Mouse (Mus musculus) heart, adult 2 months (tissue): ENCODE data around the gene Znrf3. TPM values are rescaled to one million over a fixed set of nuclear protein-coding genes. Genes with fewer than 3 reads are reported as not detected.

Source experiments
- DNase-seq, 2 experiments: peaks; one replicate each; pipeline ENCODE4 v3.0.0; 2021
- H3K27ac ChIP-seq: fragments of 200-600 bp; 2 replicates; pipeline ENCODE4 v1.8.1; 2022
- H3K27me3 ChIP-seq: fragments of 200-500 bp; 2 replicates; pipeline ENCODE4 v1.6.1; 2012; ENCODE audit warnings: mild to moderate bottlenecking, low read length, inconsistent platforms, mixed read lengths; ENCODE audit not compliant: control insufficient read depth, insufficient read depth
- H3K36me3 ChIP-seq: fragments of 200-500 bp; 2 replicates; pipeline ENCODE4 v1.6.1; 2012; ENCODE audit warnings: low read length, inconsistent platforms; ENCODE audit not compliant: control insufficient read depth, insufficient read depth
- H3K4me1 ChIP-seq: fragments of 200-500 bp; 2 replicates; pipeline ENCODE4 v1.6.1; 2011; ENCODE audit warnings: low read length; ENCODE audit not compliant: control insufficient read depth, insufficient read depth
- H3K4me3 ChIP-seq: fragments of 200-600 bp; 2 replicates; pipeline ENCODE4 v1.8.1; 2022
- H3K79me2 ChIP-seq: fragments of 200-500 bp; replicated peaks from 2 replicates; pipeline ENCODE4 v1.6.1; 2012; ENCODE audit warnings: mild to moderate bottlenecking, inconsistent platforms, low read length, moderate library complexity, mixed read lengths; ENCODE audit not compliant: control insufficient read depth, insufficient read depth
- H3K9ac ChIP-seq: fragments of 200-500 bp; 2 replicates; pipeline ENCODE4 v1.6.1; 2012; ENCODE audit warnings: low read depth, mild to moderate bottlenecking, control low read depth, inconsistent platforms, low read length, mixed read lengths
- CTCF ChIP-seq: fragments of 200-600 bp; IDR thresholded peaks from 2 replicates; pipeline ENCODE4 v1.8.1; 2022; ENCODE audit warnings: antibody characterized with exemption, mild to moderate bottlenecking, moderate library complexity
- EP300 ChIP-seq: fragments of 200-500 bp; IDR thresholded peaks from 2 replicates; pipeline ENCODE4 v1.6.1; 2011; ENCODE audit warnings: low read depth, low read length, control low read depth; ENCODE audit not compliant: insufficient read depth
- POLR2A ChIP-seq: fragments of 200-500 bp; IDR thresholded peaks from 2 replicates; pipeline ENCODE4 v1.6.1; 2011; ENCODE audit warnings: mild to moderate bottlenecking, low read depth, low read length, control low read depth; ENCODE audit not compliant: insufficient read depth
- WGBS: fragments of 180-500 bp; shearing (Covaris S2); methylation state at CpG from one replicate; pipeline ENCODE4 v1.1.7; 2018; 5-methylcytosine and 5-hydroxymethylcytosine counted together
- intact Hi-C: fragments of 180-260 bp; cut with DNase I; formaldehyde crosslinking; loops from one replicate; pipeline ENCODE4 v1.15.1; 2025
- polyA plus RNA-seq: library from polyadenylated mRNA; depleted of rRNA; stranded (reverse); fragments of >200 nt; gene quantifications from 2 replicates; pipeline ENCODE4 v1.2.3, GENCODE M21; 2012
- total RNA-seq, 2 experiments: library from RNA; stranded (reverse); gene quantifications; 2 replicates each; pipeline ENCODE4 v1.2.3; 2021

The Znrf3 gene
- total and polyA plus RNA-seq, 3 experiments = 2.9 to 7.3 (median 7.3) TPM

- no peak overlapping the region for H3K4me3 ChIP-seq
- H3K27ac ChIP-seq = no peak overlapping the region
- 0 out of 2 replicates have a peak, but pooled peaks cover 1% of the 10 kb centered on the region for H3K27me3 ChIP-seq
- TF ChIP-seq EP300 = no peak
- intact Hi-C loops = no loop called here
- DNase-seq = no peak
- peaks cover 2% of the 10 kb centered on the region; the same call in 1 of the 2 replicates for H3K4me1 ChIP-seq
- H3K79me2 ChIP-seq = peaks cover 3% of the 10 kb centered on the region
- H3K9ac ChIP-seq = no peak overlapping the region
- H3K36me3 ChIP-seq = peaks cover 4% of the 10 kb centered on the region; the same call in 1 of the 2 replicates
These were observed 7.7 kb downstream of the Znrf3 start for GRCm38 (mm10) chr11:5436988-5437387.

DNA sequence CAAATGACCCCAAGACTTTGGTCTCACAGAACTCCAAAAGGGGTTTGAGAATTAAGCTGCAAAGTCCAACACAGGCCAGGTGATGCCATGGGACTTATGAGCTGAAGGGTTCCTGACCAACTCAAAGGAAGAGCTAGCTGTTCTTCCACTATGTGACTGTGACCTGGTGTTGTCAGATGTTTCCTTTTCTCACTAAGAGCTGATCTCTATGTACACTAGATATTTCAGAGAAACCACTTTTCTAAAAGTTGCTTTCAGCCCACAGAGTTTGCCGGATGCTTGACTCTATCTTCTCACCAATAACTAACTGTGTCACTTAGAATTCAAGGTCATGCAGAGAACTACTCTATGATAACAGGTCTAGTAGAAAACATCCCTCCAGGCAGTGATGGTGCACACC is 9.2 kb downstream of the Znrf3 start:
- Histone ChIP-seq H3K79me2 (peaks cover 3% of the 10 kb centered on the region), H3K4me3 (no peak overlapping the region), H3K27ac (no peak overlapping the region), H3K9ac (no peak overlapping the region), H3K36me3 (peaks cover 8% of the 10 kb centered on the region; the same call in 1 of the 2 replicates), H3K4me1 (peaks cover 5% of the 10 kb centered on the region), H3K27me3 (0 out of 2 replicates have a peak, but pooled peaks cover 1% of the 10 kb centered on the region)
- DNase-seq = no peak
- TF ChIP-seq CTCF (no peak), POLR2A (no peak), EP300 (no peak)
- 84% methylated on average over 1 of the region's 1 CpGs for WGBS
- intact Hi-C loops = no loop called here

DNA sequence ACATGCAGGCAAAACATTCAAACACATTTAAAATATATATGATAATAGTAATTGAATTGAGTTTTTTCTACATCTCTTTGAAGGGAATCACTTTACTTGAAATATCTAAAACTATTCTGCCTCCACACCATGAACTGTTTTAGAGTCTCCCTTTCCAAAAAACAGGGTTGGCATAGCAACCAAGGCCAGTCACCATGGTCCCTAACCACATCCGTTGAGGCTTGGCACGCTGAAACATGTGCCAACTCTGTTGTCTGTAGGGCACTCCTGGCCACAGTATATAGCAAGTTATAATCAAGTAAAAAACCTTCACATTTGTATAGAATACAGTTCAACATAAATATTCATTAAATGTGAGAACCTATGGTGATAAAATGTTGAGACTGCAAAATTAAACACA is 12.3 kb downstream of the Znrf3 start:
- DNase-seq = no peak
- H3K27me3 ChIP-seq = 0 out of 2 replicates have a peak, but pooled peaks cover 1% of the 10 kb centered on the region
- peaks cover 3% of the 10 kb centered on the region for H3K4me1 ChIP-seq
- H3K9ac ChIP-seq = no peak overlapping the region
- H3K79me2 ChIP-seq = no peaks in the 10 kb centered on the region
- H3K36me3 ChIP-seq = peaks cover 8% of the 10 kb centered on the region
- intact Hi-C loops = no loop called here
- 75% methylated on average over 2 of the region's 2 CpGs for WGBS
- H3K4me3 ChIP-seq = no peak overlapping the region
- no peak for TF ChIP-seq POLR2A
- TF ChIP-seq CTCF = no peak
- no peak for TF ChIP-seq EP300
- no peak overlapping the region for H3K27ac ChIP-seq

DNA sequence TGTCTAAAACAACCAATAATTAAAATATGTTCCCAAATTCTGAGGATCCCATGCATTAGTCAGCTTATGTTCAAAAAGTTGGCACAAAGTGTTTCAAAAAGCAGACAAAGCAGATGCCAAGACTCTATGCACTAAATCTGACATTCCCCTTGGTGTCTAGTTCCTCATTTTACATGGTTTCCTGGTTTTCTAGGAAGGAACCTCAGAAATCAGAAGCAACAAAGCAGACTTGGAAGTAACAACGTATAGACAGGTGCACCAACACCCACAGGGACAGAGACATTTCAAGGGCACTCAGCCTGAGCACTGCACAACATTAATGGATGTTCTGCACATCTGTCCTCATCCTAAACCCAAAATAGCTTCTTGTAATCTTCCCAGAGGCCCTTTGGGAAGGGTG is 13.8 kb downstream of the Znrf3 start:
- intact Hi-C loops = no loop called here
- no peak for DNase-seq
- Histone ChIP-seq H3K27me3 (0 out of 2 replicates have a peak, but pooled peaks cover 1% of the 10 kb centered on the region), H3K4me1 (peaks cover 2% of the 10 kb centered on the region; the same call in 1 of the 2 replicates), H3K9ac (no peak overlapping the region), H3K79me2 (no peaks in the 10 kb centered on the region), H3K36me3 (peaks cover 4% of the 10 kb centered on the region), H3K27ac (no peak overlapping the region), H3K4me3 (no peak overlapping the region)
- no peak for TF ChIP-seq CTCF
- no peak for TF ChIP-seq EP300
- TF ChIP-seq POLR2A = no peak
- WGBS = 26% methylated on average over 1 of the region's 1 CpGs

DNA sequence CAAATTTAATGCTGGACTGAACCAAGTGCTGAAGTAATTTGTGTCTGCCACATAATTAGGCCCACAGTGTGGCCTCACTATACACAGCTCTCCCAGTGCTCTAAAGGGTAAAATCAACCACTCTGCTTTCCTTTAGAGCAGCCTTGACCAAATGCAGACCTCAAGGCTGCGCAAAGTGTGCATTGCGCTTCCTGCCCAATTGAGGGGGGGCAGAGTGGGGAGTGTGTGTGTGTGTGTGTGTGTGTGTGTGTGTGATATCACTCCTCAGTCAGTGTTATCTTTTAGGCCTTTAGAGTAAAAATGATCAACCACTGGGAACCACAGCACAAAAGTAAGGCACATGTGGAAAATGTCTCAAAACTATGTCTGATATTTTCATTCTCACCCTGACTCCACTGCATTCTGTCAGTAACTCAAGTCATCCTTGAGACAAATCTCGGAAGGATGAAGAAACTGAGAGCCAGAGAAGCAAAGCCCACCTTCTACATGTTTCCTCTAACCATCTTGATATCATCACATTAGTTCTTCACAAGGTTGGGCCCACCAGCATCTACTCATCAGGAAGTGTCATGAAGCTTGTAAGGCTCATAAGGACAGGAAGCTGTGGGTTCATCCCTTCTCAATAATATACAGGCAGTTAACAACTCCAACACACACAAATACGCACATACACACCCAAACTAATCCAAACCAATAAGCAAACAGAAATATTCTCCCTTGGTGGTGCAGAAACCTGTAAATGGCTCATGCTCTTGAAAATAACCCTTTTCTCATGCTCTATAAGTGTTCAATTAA is 15.1 kb downstream of the Znrf3 start:
- H3K9ac ChIP-seq = no peak overlapping the region
- 92% methylated on average over 4 of the region's 4 CpGs for WGBS
- no peak overlapping the region for H3K4me3 ChIP-seq
- H3K4me1 ChIP-seq = peaks cover 5% of the 10 kb centered on the region
- no peak overlapping the region for H3K27ac ChIP-seq
- DNase-seq = no peak
- H3K27me3 ChIP-seq = 0 out of 2 replicates have a peak, but pooled peaks cover 1% of the 10 kb centered on the region
- TF ChIP-seq CTCF = no peak
- no peak for TF ChIP-seq EP300
- no peak for TF ChIP-seq POLR2A
- no peaks in the 10 kb centered on the region; the same call in 1 of the 2 replicates for H3K79me2 ChIP-seq
- peaks cover 4% of the 10 kb centered on the region for H3K36me3 ChIP-seq
- intact Hi-C loops = no loop called here

- H3K36me3 ChIP-seq = peaks cover 7% of the 10 kb centered on the region
- 89% methylated on average over 3 of the region's 3 CpGs for WGBS
- H3K9ac ChIP-seq = no peak overlapping the region
- no peak overlapping the region for H3K27ac ChIP-seq
- intact Hi-C loops = no loop called here
- H3K4me3 ChIP-seq = no peak overlapping the region
- H3K4me1 ChIP-seq = peaks cover 13% of the 10 kb centered on the region
- no peaks in the 10 kb centered on the region for H3K27me3 ChIP-seq
- peaks cover 1% of the 10 kb centered on the region for H3K79me2 ChIP-seq
- no peak for DNase-seq
- TF ChIP-seq POLR2A (no peak), EP300 (no peak), CTCF (no peak)
These were observed 17.4 kb downstream of the Znrf3 start for GRCm38 (mm10) chr11:5427251-5427650.
